Mouse (Mus musculus): ENCODE data around the gene Ly6g6d.

- TF ChIP-seq CTCF (IDR thresholded peaks at IDR 0.05) (no peak), POLR2A (IDR thresholded peaks at IDR 0.05; ENCODE audit: insufficient read depth, low read depth, low read length) (peak; percentile 60; the same call in 1 of the 2 replicates), EP300 (IDR thresholded peaks at IDR 0.05; ENCODE audit: insufficient read depth, low read depth, low read length) (no peak)
These were observed 31.8 kb downstream of the Ly6g6d start for GRCm38 (mm10) chr17:35045807-35046680.

Data from heart, adult 2 months (tissue).